Comparison of ENCODE assay signal across 29 mouse cellular contexts in genomic region chr9:15101531-15102161, GRCm38 (mm10). TPM values are rescaled to one million over a fixed set of nuclear protein-coding genes. Genes with fewer than 3 reads are reported as not detected.
DNase-seq lines count a peak whose midpoint lies in the region; ATAC-seq and TF ChIP-seq lines count a peak whose summit lies in the region.
"Had no signal": no experiment of that assay in that cellular context is flagged by ENCODE, and none has a peak within 500 bp of the region (broad histone marks: within the 10 kb centered on the region; RNA-seq: fewer than 3 reads in every experiment).

No protein-coding gene starts in this region.

- no peak for TF ChIP-seq CTCF in C2C12 (IDR thresholded peaks at IDR 0.05; ENCODE audit: control insufficient read depth, insufficient read depth, insufficient read length)
- TF ChIP-seq CTCF in olfactory bulb, adult 2 months (IDR thresholded peaks at IDR 0.05; ENCODE audit: insufficient read depth, low read depth, low read length): no peak

- WGBS in olfactory bulb, adult 2 months: 53% methylated on average over 7 of the region's 7 CpGs
- WGBS in midbrain, embryonic 14.5 days: 87% methylated on average over 7 of the region's 7 CpGs

- H3K4me3 ChIP-seq in C2C12 (ENCODE audit: insufficient read depth, poor library complexity, severe bottlenecking): no peak overlapping the region
- no peak overlapping the region for H3K4me3 ChIP-seq in olfactory bulb, adult 2 months (ENCODE audit: insufficient read depth, low read depth, low read length)
- H3K4me3 ChIP-seq in midbrain, embryonic 14.5 days (replicated peaks; ENCODE audit: low read depth, low read length): no peak overlapping the region
- H3K4me3 ChIP-seq: embryonic facial prominence, embryonic 13.5 days; forebrain, embryonic 15.5 days; heart, adult 2 months; heart, embryonic 15.5 days; hindbrain, embryonic 15.5 days had no signal

- TF ChIP-seq POLR2A in olfactory bulb, adult 2 months (IDR thresholded peaks at IDR 0.05; ENCODE audit: insufficient read depth, low read depth, low read length): no peak

- H3K36me3 ChIP-seq in C2C12 (ENCODE audit: control insufficient read depth, insufficient read depth): no peaks in the 10 kb centered on the region
- no peaks in the 10 kb centered on the region for H3K36me3 ChIP-seq in midbrain, embryonic 14.5 days (ENCODE audit: control insufficient read depth, insufficient read depth, low read length)
- H3K36me3 ChIP-seq: embryonic facial prominence, embryonic 13.5 days; forebrain, embryonic 15.5 days; G1E; heart, embryonic 15.5 days; hindbrain, embryonic 15.5 days had no signal

- no peak overlapping the region for H3K9ac ChIP-seq in midbrain, embryonic 14.5 days (replicated peaks; ENCODE audit: low read length)
- H3K9ac ChIP-seq: embryonic facial prominence, embryonic 13.5 days; forebrain, embryonic 15.5 days; heart, embryonic 15.5 days; hindbrain, embryonic 15.5 days had no signal

- ATAC-seq in midbrain, embryonic 14.5 days (ENCODE audit: low FRiP score, low TSS enrichment): no peak
- ATAC-seq: activated CD4-positive, CD25-positive, alpha-beta regulatory T cell, adult 4 months; CD4-positive, CD25-positive, alpha-beta regulatory T cell, adult 4 months; forebrain, embryonic 15.5 days; inflammation-experienced regulatory T-cells, adult 6 months; intestine, postnatal 0 days; Patski had no signal

- no peak overlapping the region for H3ac ChIP-seq in C2C12 (ENCODE audit: control insufficient read depth, insufficient read length, low read depth)

- H3K4me2 ChIP-seq in midbrain, embryonic 14.5 days (ENCODE audit: low read length): no peak overlapping the region
- H3K4me2 ChIP-seq: embryonic facial prominence, embryonic 13.5 days; forebrain, embryonic 15.5 days; heart, embryonic 11.5 days; heart, embryonic 15.5 days; hindbrain, embryonic 15.5 days had no signal

- no peaks in the 10 kb centered on the region for H3K27me3 ChIP-seq in C2C12 (ENCODE audit: control insufficient read depth, insufficient read depth, insufficient read length)
- H3K27me3 ChIP-seq in midbrain, embryonic 14.5 days (ENCODE audit: control insufficient read depth, insufficient read depth, low read length): no peaks in the 10 kb centered on the region
- H3K27me3 ChIP-seq: embryonic facial prominence, embryonic 13.5 days; forebrain, embryonic 15.5 days; heart, embryonic 15.5 days; hindbrain, embryonic 15.5 days; Patski had no signal

- no peaks in the 10 kb centered on the region for H3K79me2 ChIP-seq in C2C12 (ENCODE audit: control insufficient read depth, insufficient read depth)

- no peaks in the 10 kb centered on the region for H3K79me3 ChIP-seq in C2C12 (ENCODE audit: low read depth)

- no peaks in the 10 kb centered on the region for H3K9me3 ChIP-seq in midbrain, embryonic 14.5 days (ENCODE audit: control insufficient read depth, low read length)
- H3K9me3 ChIP-seq: embryonic facial prominence, embryonic 13.5 days; forebrain, embryonic 15.5 days; G1E; heart, embryonic 15.5 days; hindbrain, embryonic 15.5 days had no signal

- peaks cover 14% of the 10 kb centered on the region for H3K4me1 ChIP-seq in olfactory bulb, adult 2 months (ENCODE audit: control insufficient read depth, insufficient read depth, low read length)
- no peaks in the 10 kb centered on the region for H3K4me1 ChIP-seq in midbrain, embryonic 14.5 days (ENCODE audit: control insufficient read depth, insufficient read depth, low read length)
- H3K4me1 ChIP-seq: embryonic facial prominence, embryonic 13.5 days; forebrain, embryonic 15.5 days; hindbrain, embryonic 15.5 days had no signal

- peak; percentile 61 for DNase-seq in heart, adult 11 months
- no peak for DNase-seq in heart, postnatal 36 days
- peak; percentile 21 for DNase-seq in brain, adult 2 months (ENCODE audit: low read depth, low spot score)
- DNase-seq in frontal cortex, adult 2 months (ENCODE audit: extremely low spot score in 1 of 2, low spot score in 1 of 2): no peak
- DNase-seq in midbrain, embryonic 14.5 days: no peak
- DNase-seq: adrenal gland, adult 8-10 months; cerebellum, adult 11 months; cerebellum, adult 8-10 months; cerebellum, postnatal 14 days; gastrocnemius, postnatal 10 days; heart, adult 2 months; heart, postnatal 14 days had no signal

- intact Hi-C loops in heart, postnatal 36 days (cut with DNase I): no loop called here

- H3K27ac ChIP-seq in olfactory bulb, adult 2 months (ENCODE audit: insufficient read depth, low read depth, low read length): 0 out of 2 replicates have a peak overlapping the region, but pooled peaks have one; percentile 64
- no peak overlapping the region for H3K27ac ChIP-seq in midbrain, embryonic 14.5 days (replicated peaks; ENCODE audit: low read depth, low read length)
- H3K27ac ChIP-seq: embryonic facial prominence, embryonic 13.5 days; forebrain, embryonic 15.5 days; heart, adult 2 months; heart, embryonic 15.5 days; hindbrain, embryonic 15.5 days had no signal

TF ChIP-seq in C2C12, 6 proteins besides CTCF, POLR2A, EP300 and RAD21:
- peak; percentile 57 for TF ChIP-seq CEBPB (IDR thresholded peaks at IDR 0.05; ENCODE audit: low read depth)
- TF ChIP-seq FOSL1 (IDR thresholded peaks at IDR 0.05; ENCODE audit: insufficient read depth, low read length, poor library complexity, severe bottlenecking): no peak

RNA-seq across cellular contexts. Expression of gene Hephl1, which starts 10.3 kb away (rescaled TPM):
- total RNA-seq in heart, postnatal 36 days (2021): under 1 TPM; 0.08 to 0.16 TPM
- polyA plus RNA-seq in C2C12 (2012; fragmentation: generic; extraction: Trizol): 0.08 TPM
- not detected in 2 replicates for polyA plus RNA-seq in olfactory bulb, adult 2 months (2012; ENCODE audit: insufficient read depth, insufficient read length, low replicate concordance, missing spikeins)
- polyA plus RNA-seq in frontal cortex, adult 2 months (2012; rRNA removed): 1.2 and 1.3 TPM in 2 replicates
- polyA plus RNA-seq in midbrain, embryonic 14.5 days (2014; fragmentation: Nextera tagmentation; extraction: Ambion mirVana): not detected in 2 replicates
- polyA plus RNA-seq: activated CD4-positive, CD25-positive, alpha-beta regulatory T cell, adult 4 months; brain, embryonic 14.5 days; CD4-positive, CD25-positive, alpha-beta regulatory T cell, adult 4 months; cortical plate, adult 2 months; forebrain, embryonic 11.5 days; forebrain, embryonic 15.5 days; G1E; heart, embryonic 11.5 days; hindbrain, embryonic 11.5 days; hindbrain, embryonic 15.5 days; inflammation-experienced regulatory T-cells, adult 6 months; intestine, postnatal 0 days; Patski had no signal

RNA-seq across cellular contexts. Expression of gene Panx1, which starts 56.4 kb away (rescaled TPM):
- total RNA-seq in heart, postnatal 36 days (2021): 1 to 10 TPM; 4.7 to 7.1 TPM
- polyA plus RNA-seq in C2C12 (2012; fragmentation: generic; extraction: Trizol): 42.8 TPM
- polyA plus RNA-seq in olfactory bulb, adult 2 months (2012; ENCODE audit: insufficient read depth, insufficient read length, low replicate concordance, missing spikeins): not detected in 2 replicates
- polyA plus RNA-seq in frontal cortex, adult 2 months (2012; rRNA removed): 36.1 and 38.8 TPM in 2 replicates
- polyA plus RNA-seq in midbrain, embryonic 14.5 days (2014; fragmentation: Nextera tagmentation; extraction: Ambion mirVana): 205 and 243 TPM in 2 replicates
- polyA plus RNA-seq: G1E had no signal

Comparison
In these comparisons a context has a peak if more than half of its experiments do, and no peak if none do; other contexts are left out.
1. DNase-seq: peak in heart, adult 11 months (single experiment) and brain, adult 2 months (single experiment); none in heart, postnatal 36 days (0 of 2), frontal cortex, adult 2 months (0 of 2) and midbrain, embryonic 14.5 days (single experiment).
2. RNA of gene Panx1, which starts 56.4 kb away (polyA plus RNA-seq): 205 to 243 TPM in midbrain, embryonic 14.5 days, 42.8 TPM in C2C12 (single experiment) and 36.1 to 38.8 TPM in frontal cortex, adult 2 months; not detected in olfactory bulb, adult 2 months; every median in the first group is over 10 times any median in the second.